Mouse (Mus musculus): ENCODE measurements around the gene Arsb.

Gene Arsb

DNA sequence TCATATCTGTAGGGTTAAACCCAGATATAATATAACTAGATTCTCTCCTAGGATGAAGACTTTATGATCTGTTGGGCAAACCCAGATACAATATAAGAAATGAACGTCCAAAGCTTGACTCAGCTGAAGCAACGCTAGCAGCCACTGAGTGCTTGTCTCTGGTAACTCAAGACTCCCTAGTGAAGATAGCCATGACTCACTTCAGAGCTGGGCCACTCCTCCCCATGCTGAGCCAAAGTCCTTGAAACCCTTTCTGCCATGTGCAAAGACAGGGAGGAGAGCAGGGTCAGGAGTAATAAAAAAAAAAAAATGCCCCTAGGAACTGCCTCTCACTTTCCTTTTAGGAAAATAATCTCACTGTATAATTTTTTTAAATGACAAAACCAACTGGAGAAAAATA is 68.7 kb downstream of the Arsb start:
- DNase-seq (ENCODE audit: low read depth, low spot score), result no peak

DNA sequence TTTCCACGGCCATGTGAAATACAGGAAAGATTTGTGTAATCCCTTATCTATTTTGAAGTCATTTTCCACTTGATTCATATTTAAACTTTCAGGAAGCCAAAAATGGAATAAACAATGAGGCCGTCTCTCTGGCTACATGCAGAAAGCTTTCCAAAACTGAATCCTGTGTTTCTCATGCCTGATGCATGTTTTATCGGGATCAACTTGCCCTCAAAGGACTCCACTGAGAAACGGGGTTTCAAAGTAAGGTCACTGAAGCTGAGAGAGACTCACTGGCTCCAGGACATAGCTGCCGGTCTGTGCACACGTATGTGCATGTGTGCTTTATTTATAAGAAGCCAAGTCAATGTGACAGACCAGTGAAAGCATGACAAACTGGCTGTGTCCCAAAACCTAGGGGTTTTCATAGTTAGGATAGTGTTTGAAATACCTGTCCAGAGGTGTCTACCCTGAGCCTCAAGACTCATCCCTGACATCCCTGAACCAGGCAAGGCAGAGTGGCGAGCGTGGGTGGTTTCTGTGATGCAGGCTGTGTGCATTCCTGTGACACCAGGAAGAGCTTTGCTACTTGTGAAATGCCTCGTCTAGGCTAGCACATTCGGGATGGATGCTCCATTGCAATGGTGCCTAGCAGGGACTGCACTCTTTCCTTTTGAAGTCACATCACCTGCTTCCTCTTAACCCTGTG is 75.5 kb downstream of the Arsb start:
- no peak for DNase-seq (ENCODE audit: low read depth, low spot score)

DNA sequence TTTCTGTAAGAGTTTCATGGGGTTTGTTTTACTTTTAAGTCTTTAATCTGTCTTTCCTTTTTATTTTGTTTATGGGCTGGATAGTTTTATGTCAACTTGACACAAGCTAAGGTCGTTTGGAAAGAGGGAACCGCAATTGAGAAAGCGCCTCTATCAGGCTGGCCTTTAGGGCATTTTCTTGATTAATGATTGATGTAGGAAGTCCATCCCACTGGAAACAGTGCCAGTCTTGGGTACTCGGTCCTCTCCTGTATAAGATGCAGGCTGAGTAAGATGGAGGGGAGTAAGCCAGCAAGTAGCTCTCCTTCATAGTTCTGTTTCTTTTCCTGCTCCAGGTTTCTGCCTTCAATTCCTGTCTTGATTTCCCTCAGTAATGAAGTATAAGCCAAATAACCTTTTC is 76.2 kb downstream of the Arsb start:
- no peak for DNase-seq (ENCODE audit: low read depth, low spot score)

DNA sequence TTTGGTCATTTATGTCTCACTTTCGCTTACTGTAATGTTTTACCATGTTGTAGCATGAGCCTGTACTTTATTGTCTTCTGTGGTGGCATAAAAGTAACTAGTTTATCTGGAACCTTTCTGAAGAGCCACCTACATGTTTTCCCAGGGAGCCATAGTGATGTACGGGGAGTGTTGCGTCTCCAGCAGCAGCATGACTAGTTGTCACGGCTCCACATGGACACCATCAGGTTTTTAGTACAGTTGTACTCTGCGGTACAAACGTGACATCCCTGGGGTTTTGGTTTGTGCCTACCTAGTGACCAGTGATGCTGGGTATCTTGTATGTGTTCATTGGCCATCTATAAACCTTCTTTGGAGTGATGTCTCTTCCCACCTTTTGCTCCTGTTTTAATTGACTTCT is 77.2 kb downstream of the Arsb start:
- no peak for DNase-seq (ENCODE audit: low read depth, low spot score)

DNA sequence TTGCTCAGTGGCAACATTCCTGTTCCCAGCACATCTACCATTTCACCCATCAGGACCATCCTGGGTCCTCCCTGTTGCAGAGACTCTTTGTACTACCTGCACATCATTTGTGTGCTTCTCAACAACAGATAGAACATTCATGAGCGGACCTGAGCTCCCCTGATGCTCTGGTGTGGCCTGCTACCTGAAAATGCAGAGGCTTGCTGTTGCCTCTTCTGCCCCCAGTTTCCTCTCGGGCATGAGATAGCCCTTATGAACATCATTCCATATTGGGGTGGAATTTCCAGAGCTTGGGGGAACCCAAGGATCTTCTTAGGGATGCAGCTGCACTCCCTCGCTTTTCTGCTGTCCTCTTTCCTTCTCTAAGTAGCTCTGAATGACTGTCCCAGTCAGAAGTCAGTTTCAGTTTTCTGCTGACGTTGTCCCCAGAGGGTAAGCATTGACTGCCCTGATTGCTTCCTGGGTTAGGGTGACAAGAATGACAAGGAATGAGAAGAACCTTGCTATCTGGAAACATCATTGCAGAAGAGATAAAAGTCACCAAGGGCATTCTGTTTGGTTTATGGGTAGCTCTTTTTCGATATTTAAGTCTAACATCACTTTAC is 78.4 kb downstream of the Arsb start:
- DNase-seq (ENCODE audit: low read depth, low spot score), result no peak

DNA sequence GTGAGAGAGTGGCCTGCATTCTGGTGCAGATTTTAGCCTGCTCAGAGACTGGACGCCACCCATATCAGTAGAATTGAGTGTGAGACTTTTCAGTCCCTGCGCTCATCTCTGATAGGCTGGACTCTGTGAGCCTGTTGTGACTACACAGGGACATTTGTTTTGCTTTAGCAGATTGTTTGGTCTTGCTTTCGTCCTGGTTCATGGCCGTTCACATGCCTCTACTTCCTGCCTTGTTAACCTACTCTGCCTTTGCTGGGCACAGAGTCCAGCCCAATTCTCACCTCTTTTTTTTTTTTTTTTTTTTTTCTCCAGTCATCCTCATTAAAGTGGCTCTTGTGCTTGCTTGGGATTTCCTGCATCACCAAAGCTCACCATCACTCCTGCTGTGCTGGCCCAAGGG is 79.2 kb downstream of the Arsb start:
- DNase-seq (ENCODE audit: low read depth, low spot score), result no peak

DNA sequence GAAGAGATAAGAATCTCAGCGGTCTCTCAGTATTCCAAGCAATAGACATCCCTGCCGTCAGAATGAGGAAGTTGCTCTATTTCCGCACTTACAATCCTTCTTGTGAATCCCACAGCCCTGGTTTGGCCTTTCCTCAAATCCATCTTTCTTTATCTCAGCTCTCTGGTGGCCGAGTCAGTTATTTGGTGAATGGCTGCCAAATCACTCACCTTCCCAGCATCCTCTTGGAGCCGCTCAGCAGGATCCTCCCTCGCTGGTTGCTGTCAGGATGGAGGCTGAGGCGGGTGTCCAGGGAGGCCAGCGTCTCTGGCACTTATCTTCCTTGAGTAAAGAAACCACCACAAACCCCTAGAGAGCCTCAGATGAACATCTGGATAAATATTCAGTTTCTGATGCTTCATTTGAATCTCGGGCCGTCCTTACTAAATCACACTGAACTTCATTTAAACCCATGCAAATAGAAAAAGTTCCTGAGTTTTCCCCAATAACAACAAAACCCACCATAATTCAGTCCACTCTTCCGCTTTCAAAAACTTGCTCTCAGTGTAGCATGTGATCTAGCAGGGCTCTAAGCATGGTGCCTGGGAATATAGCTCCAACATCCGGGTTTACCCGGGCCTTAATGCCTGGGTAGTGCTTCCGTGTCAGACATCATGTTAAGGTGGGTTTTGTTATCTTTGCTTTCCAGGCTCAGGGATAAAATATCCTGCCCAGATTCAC is 81.1 kb downstream of the Arsb start:
- DNase-seq (ENCODE audit: low read depth, low spot score), result no peak

DNA sequence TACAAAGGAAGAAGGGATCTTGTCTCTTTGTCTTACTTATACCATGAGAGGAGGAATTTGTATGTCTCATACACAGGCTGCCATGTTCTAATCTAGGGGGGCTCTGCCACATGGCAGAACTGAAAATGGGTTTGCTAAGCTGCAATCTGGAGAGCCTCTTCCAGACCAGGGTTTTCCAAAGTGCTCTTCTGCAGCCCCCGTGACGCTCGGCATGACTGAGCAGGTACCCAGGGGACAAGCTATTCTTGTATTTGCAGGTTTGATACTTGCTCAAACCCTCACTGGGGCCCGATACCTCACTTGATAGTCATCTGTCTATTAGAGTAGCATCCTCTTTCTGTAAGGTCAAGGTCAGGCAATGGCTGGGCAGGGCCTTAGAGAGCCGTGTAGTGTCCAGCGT is 82.3 kb downstream of the Arsb start:
- DNase-seq (ENCODE audit: low read depth, low spot score), result no peak

DNA sequence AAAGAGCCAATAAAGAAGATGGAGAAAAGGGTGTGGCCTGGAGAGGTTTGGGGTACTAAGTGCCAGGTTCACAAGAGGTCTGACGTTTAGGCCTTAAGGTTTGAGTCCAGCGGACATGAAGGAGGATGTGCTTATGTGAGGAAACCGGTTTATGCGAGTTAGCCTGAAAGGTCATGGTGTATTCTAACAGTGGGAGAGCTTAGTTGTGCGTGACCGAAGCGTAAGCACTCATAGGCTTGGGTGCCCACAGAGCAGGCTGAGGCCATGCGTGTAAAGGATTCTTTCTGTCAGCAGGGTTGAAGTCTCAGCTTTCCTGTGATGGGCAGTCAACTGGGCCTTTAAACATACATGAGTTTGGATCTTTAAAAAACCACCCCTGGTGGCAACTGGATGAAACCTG is 82.9 kb downstream of the Arsb start:
- DNase-seq (ENCODE audit: low read depth, low spot score), result no peak

DNA sequence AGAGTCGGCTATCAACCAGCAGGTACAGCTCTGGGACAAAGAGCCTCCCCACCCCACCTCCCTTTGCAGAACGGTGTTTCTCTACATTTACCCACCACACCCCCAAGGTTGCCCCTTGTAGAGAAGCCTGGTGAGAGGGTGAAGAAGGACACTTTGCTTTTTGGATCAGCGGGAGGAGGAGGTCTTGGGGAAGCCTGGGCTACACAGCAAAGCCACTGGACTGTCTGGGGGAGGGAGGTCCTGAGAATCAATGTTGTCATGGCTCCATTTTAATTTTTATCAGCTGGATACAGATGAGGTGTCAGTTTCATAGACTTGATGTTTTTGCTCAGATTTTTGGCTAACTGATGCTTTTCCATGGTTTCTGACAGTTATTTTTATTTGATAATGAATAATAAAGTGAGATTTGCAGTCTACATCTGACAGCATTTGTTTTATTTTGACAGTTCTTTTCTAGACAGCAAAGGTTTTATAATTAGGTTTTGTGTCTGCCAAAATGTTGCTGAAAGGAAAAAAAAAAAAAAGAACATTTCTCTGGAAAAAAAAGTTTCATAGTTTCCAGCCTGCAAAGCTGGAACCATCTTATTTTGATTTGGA is 83.6 kb downstream of the Arsb start:
- no peak for DNase-seq (ENCODE audit: low read depth, low spot score)

DNA sequence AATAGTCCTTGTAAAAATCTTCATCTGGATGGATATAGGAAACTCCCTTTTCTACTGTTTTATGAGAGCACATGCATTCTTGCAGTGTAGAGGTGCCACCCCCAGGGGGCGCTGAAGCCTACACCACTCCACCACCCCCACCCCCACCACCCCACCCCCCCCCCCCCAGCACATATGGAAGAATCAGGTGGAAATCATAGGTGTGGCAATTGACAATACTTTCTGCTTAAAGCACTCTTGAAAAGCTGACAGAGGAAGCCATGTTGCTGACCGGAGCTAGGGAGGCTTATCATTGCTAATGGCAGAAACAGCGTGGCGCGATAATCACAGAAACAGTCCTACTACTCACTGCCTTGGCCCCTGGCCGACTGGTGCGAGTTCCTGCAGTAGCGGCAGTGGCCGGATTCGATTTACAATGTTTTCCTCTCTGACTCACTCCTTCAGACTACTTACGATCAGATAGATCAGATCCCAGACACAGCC is 84.3 kb downstream of the Arsb start:
- DNase-seq (ENCODE audit: low read depth, low spot score), result no peak

DNA sequence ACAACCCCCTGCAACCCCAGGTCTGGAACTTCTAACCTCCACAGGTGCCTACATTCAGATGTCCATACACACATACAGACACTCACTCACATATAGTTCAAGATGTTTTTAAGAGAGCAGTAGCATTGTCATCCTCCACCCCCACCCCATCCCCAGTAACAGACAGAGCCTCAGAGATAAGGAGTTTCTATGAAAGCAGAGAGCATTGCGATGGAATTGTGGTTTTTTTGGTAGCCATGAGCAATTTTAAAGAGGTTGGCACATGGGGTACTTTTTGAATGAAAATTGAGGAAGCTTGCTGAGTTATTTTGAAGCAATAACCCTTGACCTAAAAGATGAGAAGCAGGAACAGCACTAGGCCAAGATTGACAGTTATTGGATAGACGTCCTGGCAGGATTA is 89.8 kb downstream of the Arsb start:
- DNase-seq (ENCODE audit: low read depth, low spot score), result no peak

DNA sequence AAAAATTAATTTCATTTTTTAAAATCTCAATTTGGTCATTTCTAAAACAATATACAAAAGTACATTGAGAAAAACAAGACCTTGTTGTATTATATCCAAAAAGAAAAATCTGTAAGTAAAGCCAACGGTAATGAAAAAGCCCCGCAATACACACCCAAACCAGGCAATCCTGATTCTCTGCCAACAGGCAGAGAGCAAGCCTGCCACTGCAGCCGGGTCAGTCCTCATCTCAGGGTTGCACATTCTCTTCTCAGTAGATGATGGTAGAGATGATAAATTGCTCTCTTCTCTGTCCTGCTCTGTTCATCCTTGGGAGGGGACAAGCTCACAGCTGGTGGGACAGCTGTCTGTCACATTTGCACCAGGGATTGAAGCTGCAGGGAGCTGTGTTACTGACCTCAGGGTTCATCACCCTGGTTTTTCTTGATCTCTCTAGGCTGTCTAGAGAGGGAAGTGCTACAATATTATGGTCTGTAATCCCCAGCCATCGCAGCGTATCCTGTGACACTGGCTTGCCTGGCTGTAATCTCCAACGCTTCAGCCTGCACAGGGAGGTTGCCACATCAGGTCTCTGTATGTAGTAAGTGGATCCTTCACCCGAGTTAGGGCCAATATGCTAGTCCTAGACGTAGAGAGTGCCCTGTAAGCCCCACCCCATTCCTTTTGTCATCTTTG is 92.8 kb downstream of the Arsb start:
- DNase-seq (ENCODE audit: low read depth, low spot score), result no peak

DNA sequence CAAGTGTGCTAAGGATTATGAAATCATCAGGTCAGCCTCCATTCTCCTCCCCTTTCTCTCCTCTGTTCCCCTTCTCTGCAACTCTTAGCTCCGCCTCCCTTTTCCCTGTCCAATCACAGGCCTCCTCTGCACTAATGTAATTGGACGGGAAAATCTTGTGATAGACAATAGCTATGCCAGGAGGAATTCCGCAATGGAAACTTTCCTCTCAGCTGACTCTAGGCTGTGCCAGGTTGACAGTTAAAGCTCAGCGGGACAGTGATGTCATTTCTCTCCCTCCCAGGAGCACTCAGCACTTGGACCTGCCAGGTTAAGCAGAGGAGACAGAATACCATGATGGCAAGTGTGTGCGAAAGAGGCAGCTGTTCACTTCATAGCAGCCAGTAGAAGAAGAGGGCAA is 95.2 kb downstream of the Arsb start:
- DNase-seq (ENCODE audit: low read depth, low spot score), result no peak

DNA sequence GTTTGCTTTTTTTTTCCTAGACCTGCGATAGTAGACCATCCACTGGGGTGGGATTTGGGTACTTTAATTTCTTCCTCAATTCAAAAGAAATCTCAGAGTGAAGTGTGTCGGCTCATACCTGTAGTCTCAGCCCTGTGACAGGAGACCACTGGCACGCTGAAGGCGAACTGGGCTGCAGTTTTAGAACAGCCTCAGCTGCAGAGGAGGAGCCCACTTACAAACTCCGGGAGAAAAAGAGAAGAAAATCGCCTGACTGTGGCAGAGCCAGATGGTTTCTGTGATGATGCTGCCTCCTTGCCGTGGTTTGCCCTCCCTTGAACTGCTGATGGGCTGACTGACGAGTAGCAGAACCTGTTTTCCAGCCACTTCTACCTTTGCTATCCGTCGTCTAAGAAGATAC is 100.3 kb downstream of the Arsb start:
- no peak for DNase-seq (ENCODE audit: low read depth, low spot score)

DNA sequence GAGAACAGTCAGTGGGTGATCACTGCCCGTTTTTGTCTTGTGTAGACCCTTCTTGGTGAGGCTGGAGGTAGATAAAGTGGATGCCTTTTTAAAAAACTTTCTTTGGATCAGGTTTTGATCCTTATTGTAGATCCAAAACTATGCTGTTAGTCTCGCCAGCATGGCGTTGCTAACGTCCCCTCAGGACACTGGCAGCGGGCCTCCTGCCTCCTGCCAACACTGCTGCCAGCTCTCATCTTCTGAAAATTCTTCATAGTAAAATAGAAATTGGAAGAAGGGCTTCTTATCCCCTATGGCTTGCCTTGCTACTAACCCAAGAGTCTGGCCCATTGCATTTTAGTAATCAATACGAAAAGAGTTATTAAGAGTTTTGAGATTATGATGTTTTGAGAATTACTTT is 101.2 kb downstream of the Arsb start:
- no peak for DNase-seq (ENCODE audit: low read depth, low spot score)

DNA sequence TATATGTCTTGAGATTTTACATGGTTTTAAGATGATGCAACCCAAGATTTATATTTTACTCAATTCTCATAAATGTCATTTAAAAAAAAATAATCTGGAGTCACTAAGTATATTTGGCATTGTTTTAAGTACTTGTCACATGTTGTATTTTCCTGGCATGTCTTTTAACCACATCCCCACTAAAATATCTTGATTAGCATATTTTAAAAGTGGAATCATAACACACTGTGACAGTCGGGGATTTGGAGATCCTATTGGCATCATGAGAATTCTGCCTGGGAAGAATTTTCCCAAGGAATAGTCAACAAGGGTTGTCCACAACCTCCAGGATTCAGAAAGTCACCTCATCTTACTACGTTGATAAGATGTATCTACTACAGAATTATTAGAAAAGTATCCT is 106.5 kb downstream of the Arsb start:
- no peak for DNase-seq (ENCODE audit: low read depth, low spot score)

DNA sequence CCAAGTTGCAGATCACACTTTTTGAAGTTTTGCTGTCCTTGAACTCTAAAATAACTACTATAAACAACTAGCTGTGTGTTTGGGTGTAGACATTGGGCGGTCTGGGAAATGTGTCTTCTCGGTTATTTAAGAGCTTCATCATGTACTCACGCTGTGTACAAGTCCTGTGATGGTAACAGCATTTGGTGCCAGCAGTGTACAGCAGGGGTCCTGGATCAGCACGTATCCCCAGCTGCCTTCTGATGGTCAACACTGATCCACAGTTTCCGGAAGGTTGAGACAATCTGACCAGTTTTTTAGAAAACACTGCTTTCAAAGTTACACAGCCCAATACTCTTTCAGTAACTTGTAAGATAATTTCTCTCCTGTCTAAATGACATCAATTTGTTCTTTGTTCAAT is 108.0 kb downstream of the Arsb start:
- DNase-seq (ENCODE audit: low read depth, low spot score), result no peak

DNA sequence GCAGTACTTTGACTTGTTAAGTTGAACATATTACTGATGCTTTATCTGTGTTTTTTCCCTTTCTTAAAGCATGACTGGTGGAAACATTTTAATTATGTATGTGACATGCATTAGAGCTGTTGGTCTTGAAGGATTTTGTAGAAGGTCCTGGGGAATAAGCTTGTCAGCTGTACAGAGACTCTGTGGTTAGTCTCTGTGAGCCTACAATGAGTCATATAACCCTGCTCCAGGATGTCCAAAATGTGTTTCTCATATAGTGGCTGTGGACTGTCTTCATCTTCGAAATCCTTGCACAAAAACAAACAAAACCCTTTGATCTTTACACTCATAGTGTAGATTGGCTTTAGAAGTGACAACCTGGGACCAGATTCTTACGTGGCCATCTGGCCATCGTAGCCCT is 110.7 kb downstream of the Arsb start:
- DNase-seq (ENCODE audit: low read depth, low spot score), result no peak

DNA sequence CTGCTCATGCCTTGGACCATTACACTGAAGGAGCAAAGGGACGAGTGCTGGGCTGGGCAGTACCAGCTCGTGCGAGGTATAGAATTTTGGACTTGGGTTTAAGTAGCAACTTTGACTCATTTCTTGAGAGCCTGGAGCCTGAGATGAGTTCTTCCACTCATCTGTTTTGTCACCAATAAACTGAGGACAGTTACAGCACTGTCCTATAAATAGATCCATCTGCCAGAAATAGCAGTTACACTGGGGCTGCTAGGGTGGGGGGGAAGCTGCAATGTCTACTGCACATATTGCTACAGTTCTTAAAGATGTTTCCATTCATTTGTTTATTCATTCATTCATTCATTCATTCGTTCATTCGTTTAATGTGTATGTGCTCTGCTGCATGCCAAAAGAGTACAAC is 115.6 kb downstream of the Arsb start:
- DNase-seq (ENCODE audit: low read depth, low spot score), result no peak

DNA sequence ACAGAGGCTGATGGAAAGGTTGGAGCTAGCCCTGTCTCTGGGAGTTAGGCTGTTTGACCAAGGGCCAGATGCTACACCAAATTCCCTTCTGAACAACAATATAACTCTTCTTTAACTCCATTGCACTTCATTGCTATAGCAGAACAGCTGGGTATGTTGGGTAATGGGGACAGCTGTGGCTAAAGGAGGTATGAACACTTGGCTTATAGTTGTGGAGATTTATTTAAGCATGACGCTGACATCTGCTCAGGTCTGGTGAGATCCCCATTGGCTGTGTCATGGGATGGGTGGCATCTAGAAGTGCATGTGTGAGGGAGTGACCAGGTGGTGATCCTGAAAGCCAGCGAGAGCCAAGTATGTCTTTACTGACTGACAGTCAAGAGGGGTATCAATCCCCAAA is 116.8 kb downstream of the Arsb start:
- DNase-seq (ENCODE audit: low read depth, low spot score), result no peak

DNA sequence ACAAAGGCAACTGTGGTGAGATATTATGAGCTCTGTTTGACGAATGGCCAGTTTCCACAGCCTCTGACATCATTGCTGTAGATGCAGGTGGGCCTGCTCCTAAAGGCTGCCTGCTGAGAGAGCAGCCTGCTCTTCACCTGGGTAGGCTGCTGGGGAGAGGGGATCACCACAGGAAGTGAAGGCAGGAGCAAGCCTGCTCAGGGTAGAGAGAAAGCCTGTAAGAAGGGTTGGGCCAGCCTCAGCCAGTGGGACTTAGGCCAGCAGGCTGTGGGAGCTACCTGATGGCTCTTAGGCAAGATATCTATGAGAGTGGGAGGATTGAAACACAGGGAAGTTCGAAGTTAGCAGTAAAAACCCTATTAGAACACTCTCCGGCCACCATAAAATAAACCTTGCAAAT is 117.5 kb downstream of the Arsb start:
- DNase-seq (ENCODE audit: low read depth, low spot score), result no peak
